Mouse (Mus musculus): Measurements from ENCODE around the gene Tmco5. TPM values are rescaled to one million over a fixed set of nuclear protein-coding genes. Genes with fewer than 3 reads are reported as not detected.

Gene Tmco5
- polyA plus RNA-seq (2015; fragmentation: Nextera tagmentation; extraction: Ambion mirVana) = not detected in 2 replicates

GRCm38 (mm10) chr2:116878391-116878790, at the start of gene Tmco5:
Gene Tmco5 (plus strand): TSS chr2:116878691.
- no peaks in the 10 kb centered on the region for H3K4me1 ChIP-seq (replicated peaks; ENCODE audit: control insufficient read depth, insufficient read depth, low read length)
- H3K36me3 ChIP-seq (ENCODE audit: control insufficient read depth, insufficient read depth) = no peaks in the 10 kb centered on the region
- H3K4me3 ChIP-seq (replicated peaks; ENCODE audit: low read length) = no peak within 1 kb of the TSS
- no peaks in the 10 kb centered on the region for H3K27me3 ChIP-seq (replicated peaks; ENCODE audit: control insufficient read depth, insufficient read depth, low read length)
- no peak within 1 kb of the TSS for H3K4me2 ChIP-seq (ENCODE audit: low read length)
- H3K9me3 ChIP-seq (ENCODE audit: control insufficient read depth, low read length) = no peaks in the 10 kb centered on the region
- H3K27ac ChIP-seq (ENCODE audit: low read length) = no peak within 1 kb of the TSS
- 94% methylated on average over 3 of the region's 3 CpGs for WGBS
- H3K9ac ChIP-seq (replicated peaks; ENCODE audit: low read depth, low read length) = no peak within 1 kb of the TSS
- no peak for ATAC-seq

- ATAC-seq = no peak
- WGBS = 72% methylated on average over 11 of the region's 11 CpGs
Observed at GRCm38 (mm10) chr2:116831863-116832262, 46.6 kb upstream of the Tmco5 start.

GRCm38 (mm10) chr2:116837829-116838228, 40.7 kb upstream of the Tmco5 start:
- Histone ChIP-seq H3K27me3 (replicated peaks; ENCODE audit: control insufficient read depth, insufficient read depth, low read length) (no peaks in the 10 kb centered on the region), H3K9ac (replicated peaks; ENCODE audit: low read depth, low read length) (no peak overlapping the region), H3K27ac (ENCODE audit: low read length) (no peak overlapping the region), H3K36me3 (ENCODE audit: control insufficient read depth, insufficient read depth) (no peaks in the 10 kb centered on the region), H3K9me3 (ENCODE audit: control insufficient read depth, low read length) (no peaks in the 10 kb centered on the region), H3K4me3 (replicated peaks; ENCODE audit: low read length) (no peak overlapping the region), H3K4me2 (ENCODE audit: low read length) (no peak overlapping the region), H3K4me1 (replicated peaks; ENCODE audit: control insufficient read depth, insufficient read depth, low read length) (0 out of 2 replicates have a peak, but pooled peaks cover 3% of the 10 kb centered on the region)
- ATAC-seq = no peak
- WGBS = 42% methylated on average over 3 of the region's 3 CpGs

More at GRCm38 (mm10) chr2:116831863-116832262, 46.6 kb upstream of the Tmco5 start:
- Histone ChIP-seq H3K27ac (ENCODE audit: low read length) (no peak overlapping the region), H3K4me3 (replicated peaks; ENCODE audit: low read length) (no peak overlapping the region), H3K4me1 (replicated peaks; ENCODE audit: control insufficient read depth, insufficient read depth, low read length) (no peaks in the 10 kb centered on the region), H3K9ac (replicated peaks; ENCODE audit: low read depth, low read length) (no peak overlapping the region), H3K36me3 (ENCODE audit: control insufficient read depth, insufficient read depth) (no peaks in the 10 kb centered on the region), H3K4me2 (ENCODE audit: low read length) (no peak overlapping the region), H3K9me3 (ENCODE audit: control insufficient read depth, low read length) (no peaks in the 10 kb centered on the region), H3K27me3 (replicated peaks; ENCODE audit: control insufficient read depth, insufficient read depth, low read length) (no peaks in the 10 kb centered on the region)

- no peak overlapping the region for H3K4me2 ChIP-seq (ENCODE audit: low read length)
- H3K27ac ChIP-seq (ENCODE audit: low read length) = no peak overlapping the region
- no peaks in the 10 kb centered on the region for H3K36me3 ChIP-seq (ENCODE audit: control insufficient read depth, insufficient read depth)
- 26% methylated on average over 8 of the region's 8 CpGs for WGBS
- H3K4me3 ChIP-seq (replicated peaks; ENCODE audit: low read length) = no peak overlapping the region
- no peaks in the 10 kb centered on the region for H3K27me3 ChIP-seq (replicated peaks; ENCODE audit: control insufficient read depth, insufficient read depth, low read length)
- no peak overlapping the region for H3K9ac ChIP-seq (replicated peaks; ENCODE audit: low read depth, low read length)
- peak; percentile 85 for ATAC-seq
- no peaks in the 10 kb centered on the region for H3K9me3 ChIP-seq (ENCODE audit: control insufficient read depth, low read length)
- H3K4me1 ChIP-seq (replicated peaks; ENCODE audit: control insufficient read depth, insufficient read depth, low read length) = 0 out of 2 replicates have a peak, but pooled peaks cover 3% of the 10 kb centered on the region
Observed at GRCm38 (mm10) chr2:116838538-116839197, 39.8 kb upstream of the Tmco5 start.

- no peaks in the 10 kb centered on the region for H3K9me3 ChIP-seq (ENCODE audit: control insufficient read depth, low read length)
- no peak overlapping the region for H3K9ac ChIP-seq (replicated peaks; ENCODE audit: low read depth, low read length)
- no peaks in the 10 kb centered on the region for H3K36me3 ChIP-seq (ENCODE audit: control insufficient read depth, insufficient read depth)
- no peaks in the 10 kb centered on the region for H3K27me3 ChIP-seq (replicated peaks; ENCODE audit: control insufficient read depth, insufficient read depth, low read length)
- ATAC-seq = peak; percentile 61
- H3K4me2 ChIP-seq (ENCODE audit: low read length) = peak overlapping the region; percentile 3; the same call in 1 of the 2 replicates
- H3K27ac ChIP-seq (ENCODE audit: low read length) = no peak overlapping the region
- WGBS = 52% methylated on average over 20 of the region's 20 CpGs
- H3K4me3 ChIP-seq (replicated peaks; ENCODE audit: low read length) = no peak overlapping the region
- H3K4me1 ChIP-seq (replicated peaks; ENCODE audit: control insufficient read depth, insufficient read depth, low read length) = no peaks in the 10 kb centered on the region
Observed at GRCm38 (mm10) chr2:116849980-116850636, 28.4 kb upstream of the Tmco5 start.

- ATAC-seq = no peak
- Histone ChIP-seq H3K4me2 (ENCODE audit: low read length) (no peak overlapping the region), H3K4me3 (replicated peaks; ENCODE audit: low read length) (no peak overlapping the region), H3K36me3 (ENCODE audit: control insufficient read depth, insufficient read depth) (no peaks in the 10 kb centered on the region), H3K27ac (ENCODE audit: low read length) (no peak overlapping the region), H3K4me1 (replicated peaks; ENCODE audit: control insufficient read depth, insufficient read depth, low read length) (no peaks in the 10 kb centered on the region), H3K9me3 (ENCODE audit: control insufficient read depth, low read length) (no peaks in the 10 kb centered on the region), H3K9ac (replicated peaks; ENCODE audit: low read depth, low read length) (no peak overlapping the region), H3K27me3 (replicated peaks; ENCODE audit: control insufficient read depth, insufficient read depth, low read length) (no peaks in the 10 kb centered on the region)
- WGBS = 83% methylated on average over 4 of the region's 4 CpGs
Observed at GRCm38 (mm10) chr2:116851356-116851755, 27.1 kb upstream of the Tmco5 start.

GRCm38 (mm10) chr2:116852249-116852648, 26.2 kb upstream of the Tmco5 start:
- no peak overlapping the region for H3K9ac ChIP-seq (replicated peaks; ENCODE audit: low read depth, low read length)
- ATAC-seq = no peak
- no peaks in the 10 kb centered on the region for H3K4me1 ChIP-seq (replicated peaks; ENCODE audit: control insufficient read depth, insufficient read depth, low read length)
- no peaks in the 10 kb centered on the region for H3K9me3 ChIP-seq (ENCODE audit: control insufficient read depth, low read length)
- no peak overlapping the region for H3K27ac ChIP-seq (ENCODE audit: low read length)
- no peaks in the 10 kb centered on the region for H3K27me3 ChIP-seq (replicated peaks; ENCODE audit: control insufficient read depth, insufficient read depth, low read length)
- H3K4me3 ChIP-seq (replicated peaks; ENCODE audit: low read length) = no peak overlapping the region
- WGBS = 17% methylated on average over 5 of the region's 5 CpGs
- no peaks in the 10 kb centered on the region for H3K36me3 ChIP-seq (ENCODE audit: control insufficient read depth, insufficient read depth)
- H3K4me2 ChIP-seq (ENCODE audit: low read length) = no peak overlapping the region

- Histone ChIP-seq H3K4me2 (ENCODE audit: low read length) (no peak overlapping the region), H3K4me1 (replicated peaks; ENCODE audit: control insufficient read depth, insufficient read depth, low read length) (no peaks in the 10 kb centered on the region), H3K9me3 (ENCODE audit: control insufficient read depth, low read length) (no peaks in the 10 kb centered on the region), H3K36me3 (ENCODE audit: control insufficient read depth, insufficient read depth) (no peaks in the 10 kb centered on the region), H3K9ac (replicated peaks; ENCODE audit: low read depth, low read length) (no peak overlapping the region), H3K27me3 (replicated peaks; ENCODE audit: control insufficient read depth, insufficient read depth, low read length) (no peaks in the 10 kb centered on the region), H3K4me3 (replicated peaks; ENCODE audit: low read length) (no peak overlapping the region), H3K27ac (ENCODE audit: low read length) (no peak overlapping the region)
- no peak for ATAC-seq
- 72% methylated on average over 6 of the region's 6 CpGs for WGBS
Observed at GRCm38 (mm10) chr2:116858703-116859102, 19.8 kb upstream of the Tmco5 start.

- no peak overlapping the region for H3K4me2 ChIP-seq (ENCODE audit: low read length)
- no peaks in the 10 kb centered on the region for H3K36me3 ChIP-seq (ENCODE audit: control insufficient read depth, insufficient read depth)
- no peaks in the 10 kb centered on the region for H3K27me3 ChIP-seq (replicated peaks; ENCODE audit: control insufficient read depth, insufficient read depth, low read length)
- 36% methylated on average over 9 of the region's 9 CpGs for WGBS
- H3K9me3 ChIP-seq (ENCODE audit: control insufficient read depth, low read length) = no peaks in the 10 kb centered on the region
- H3K4me3 ChIP-seq (replicated peaks; ENCODE audit: low read length) = no peak overlapping the region
- no peaks in the 10 kb centered on the region for H3K4me1 ChIP-seq (replicated peaks; ENCODE audit: control insufficient read depth, insufficient read depth, low read length)
- H3K9ac ChIP-seq (replicated peaks; ENCODE audit: low read depth, low read length) = no peak overlapping the region
- ATAC-seq = no peak
- H3K27ac ChIP-seq (ENCODE audit: low read length) = no peak overlapping the region
Observed at GRCm38 (mm10) chr2:116876955-116877615, 1.4 kb upstream of the Tmco5 start.
